Mouse (Mus musculus) ES-E14 (cell line): ENCODE measurements at regions not wholly inside any gene's neighbourhood (a gene's known extent, or its start where the extent isn't known, plus 50 kb on each side); places are given as distances from the start of the nearest gene placed in this dataset.

Experiments used
- CHD2 ChIP-seq: IDR thresholded peaks from 2 replicates; pipeline ENCODE4 v1.6.1; 2014; ENCODE audit warnings: mild to moderate bottlenecking, low read depth, low read length, inconsistent platforms
- HCFC1 ChIP-seq: IDR thresholded peaks from 2 replicates; pipeline ENCODE4 v1.6.1; 2012; ENCODE audit warnings: low read length, inconsistent platforms, borderline replicate concordance; ENCODE audit not compliant: insufficient read depth
- MAFK ChIP-seq: IDR thresholded peaks from 2 replicates; pipeline ENCODE4 v1.6.1; 2014; ENCODE audit warnings: mild to moderate bottlenecking, low read depth, low read length, inconsistent platforms; ENCODE audit not compliant: insufficient read depth
- ZC3H11A ChIP-seq: IDR thresholded peaks from 2 replicates; pipeline ENCODE4 v1.6.1; 2012; ENCODE audit warnings: low read depth, mild to moderate bottlenecking, inconsistent platforms, low read length, borderline replicate concordance
- ZNF384 ChIP-seq: IDR thresholded peaks from 2 replicates; pipeline ENCODE4 v1.6.1; 2012; ENCODE audit warnings: low read depth, low read length, inconsistent platforms

DNA sequence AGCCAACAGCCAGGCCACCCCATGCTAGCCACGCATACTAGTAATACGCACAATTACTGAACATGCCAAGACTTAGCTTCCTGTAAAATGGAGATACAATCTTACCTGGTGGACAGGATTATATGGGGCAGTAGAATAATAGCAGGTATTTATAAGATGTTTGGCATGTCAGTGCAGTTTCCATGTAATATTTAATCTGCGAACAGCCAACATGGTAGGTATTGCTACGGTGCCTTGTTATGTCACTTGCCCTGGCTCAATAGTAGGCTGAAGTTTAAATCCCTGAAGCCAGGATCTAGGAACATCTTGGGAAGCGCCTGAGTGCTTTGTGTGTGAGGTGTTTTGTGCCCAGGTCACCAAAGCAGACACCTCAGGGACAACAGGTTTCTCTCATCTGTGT lies 942.3 kb downstream of the 4930447A16Rik start:
- TF ChIP-seq ZC3H11A (no peak), CHD2 (no peak), ZNF384 (no peak), HCFC1 (no peak), MAFK (no peak)
